Mouse (Mus musculus): ENCODE measurements around the gene Cux2. TPM values are rescaled to one million over a fixed set of nuclear protein-coding genes. Genes with fewer than 3 reads are reported as not detected.

Cux2 gene
- total and polyA plus RNA-seq, 3 experiments = 1.4 to 3.5 TPM; not detected in 1

GRCm38 (mm10) chr5:121834991-121835747 lies 214.7 kb downstream of the Cux2 start:
- Histone ChIP-seq H3K4me1 (ENCODE audit: control insufficient read depth in 1 of 2, insufficient read depth in 2 of 2, low read length in 2 of 2) (peaks cover 0 to 26% of the 10 kb centered on the region in 2 experiments; a peak in 3 of 4 replicates), H3K9me3 (replicated peaks; ENCODE audit: insufficient read depth, low read length) (no peaks in the 10 kb centered on the region), H3K79me2 (ENCODE audit: control insufficient read depth, insufficient read depth, low read length, poor library complexity) (peaks cover 60% of the 10 kb centered on the region), H3K27ac (ENCODE audit: control insufficient read depth, low read depth, low read length) (peak overlapping the region; percentile 27; the same call in 1 of the 2 replicates), H3K9ac (ENCODE audit: control insufficient read depth, low read depth, low read length, poor library complexity, severe bottlenecking) (peak overlapping the region; percentile 99), H3K36me3 (ENCODE audit: control insufficient read depth in 1 of 2, insufficient read depth in 2 of 2, low read length in 2 of 2) (peaks cover 0 to 19% of the 10 kb centered on the region in 2 experiments; a peak in 2 of 4 replicates), H3K4me3 (ENCODE audit: control insufficient read depth in 1 of 2, insufficient read depth in 1 of 2, low read depth in 2 of 2, low read length in 2 of 2) (peak overlapping the region; percentile 70 to 93), H3K27me3 (ENCODE audit: control insufficient read depth in 1 of 2, insufficient read depth in 2 of 2, low read length in 2 of 2) (no peaks in the 10 kb centered on the region)
- TF ChIP-seq MAX (IDR thresholded peaks at IDR 0.05; ENCODE audit: low read length) (0 out of 2 replicates have a peak, but pooled peaks have one; percentile 29), POLR2A (IDR thresholded peaks at IDR 0.05; ENCODE audit: control insufficient read depth in 1 of 2, insufficient read depth in 1 of 2, low read depth in 1 of 2, low read length in 2 of 2, poor library complexity in 1 of 2) (0 out of 4 replicates have a peak, but pooled peaks of 1 of the 2 experiments have one; percentile 15), MAFK (IDR thresholded peaks at IDR 0.05; ENCODE audit: borderline replicate concordance, low read depth, low read length) (no peak)
- peak; percentile 42 for DNase-seq (ENCODE audit: low read depth, low spot score)

- H3K4me3 ChIP-seq (ENCODE audit: control insufficient read depth in 1 of 2, insufficient read depth in 1 of 2, low read depth in 2 of 2, low read length in 2 of 2) = peak overlapping the region in 1 of 2 experiments; percentile 7; a peak in 1 of 4 replicates
- peaks cover 63% of the 10 kb centered on the region for H3K79me2 ChIP-seq (ENCODE audit: control insufficient read depth, insufficient read depth, low read length, poor library complexity)
- H3K4me1 ChIP-seq (ENCODE audit: control insufficient read depth in 1 of 2, insufficient read depth in 2 of 2, low read length in 2 of 2) = peaks cover 0 to 26% of the 10 kb centered on the region in 2 experiments; a peak in 3 of 4 replicates
- TF ChIP-seq ZMIZ1 (IDR thresholded peaks at IDR 0.05; ENCODE audit: low read depth, low read length) (no peak), MAX (IDR thresholded peaks at IDR 0.05; ENCODE audit: low read length) (no peak), EP300 (IDR thresholded peaks at IDR 0.05; ENCODE audit: low read depth in 1 of 2, low read length in 2 of 2) (no peak), SMC3 (IDR thresholded peaks at IDR 0.05; ENCODE audit: low read depth, low read length) (no peak), ZKSCAN1 (IDR thresholded peaks at IDR 0.05; ENCODE audit: low read depth, low read length) (no peak), TAL1 (IDR thresholded peaks at IDR 0.05; ENCODE audit: low read length) (no peak), MEF2A (IDR thresholded peaks at IDR 0.05; ENCODE audit: extremely low read depth, insufficient replicate concordance, low read depth, low read length, poor library complexity, severe bottlenecking) (no peak), UBTF (IDR thresholded peaks at IDR 0.05; ENCODE audit: borderline replicate concordance, insufficient read depth, low read depth, low read length) (no peak), POLR2A (IDR thresholded peaks at IDR 0.05; ENCODE audit: control insufficient read depth in 1 of 2, insufficient read depth in 1 of 2, low read depth in 1 of 2, low read length in 2 of 2, poor library complexity in 1 of 2) (no peak), POLR2AphosphoS5 (IDR thresholded peaks at IDR 0.05; ENCODE audit: borderline replicate concordance, low read depth, low read length) (no peak), BHLHE40 (IDR thresholded peaks at IDR 0.05; ENCODE audit: borderline replicate concordance, low read depth, low read length) (no peak), MYC (IDR thresholded peaks at IDR 0.05; ENCODE audit: low read depth, low read length) (no peak), CHD2 (IDR thresholded peaks at IDR 0.05; ENCODE audit: low read length) (no peak), ZNF384 (IDR thresholded peaks at IDR 0.05; ENCODE audit: low read depth, low read length) (no peak), JUND (IDR thresholded peaks at IDR 0.05; ENCODE audit: low read depth, low read length) (no peak), ELF1 (IDR thresholded peaks at IDR 0.05; ENCODE audit: low read depth, low read length) (no peak), KAT2A (conservative IDR thresholded peaks at IDR 0.05; ENCODE audit: low read depth, low read length) (no peak), TBP (IDR thresholded peaks at IDR 0.05; ENCODE audit: low read depth, low read length) (no peak), SIN3A (IDR thresholded peaks at IDR 0.05; ENCODE audit: low read length) (no peak), ETS1 (IDR thresholded peaks at IDR 0.05; ENCODE audit: low read depth, low read length) (no peak)
- H3K9ac ChIP-seq (ENCODE audit: control insufficient read depth, low read depth, low read length, poor library complexity, severe bottlenecking) = peak overlapping the region; percentile 1; the same call in 1 of the 2 replicates
- no peak overlapping the region for H3K27ac ChIP-seq (ENCODE audit: control insufficient read depth, low read depth, low read length)
- H3K27me3 ChIP-seq (ENCODE audit: control insufficient read depth in 1 of 2, insufficient read depth in 2 of 2, low read length in 2 of 2) = no peaks in the 10 kb centered on the region
- no peaks in the 10 kb centered on the region for H3K9me3 ChIP-seq (replicated peaks; ENCODE audit: insufficient read depth, low read length)
- H3K36me3 ChIP-seq (ENCODE audit: control insufficient read depth in 1 of 2, insufficient read depth in 2 of 2, low read length in 2 of 2) = peaks cover 0 to 19% of the 10 kb centered on the region in 2 experiments; a peak in 2 of 4 replicates
- no peak for DNase-seq (ENCODE audit: low read depth, low spot score)
These were observed 215.7 kb downstream of the Cux2 start for GRCm38 (mm10) chr5:121834241-121834606.
